Mouse (Mus musculus): ENCODE measurements around the gene Triap1.
"Not testable (repeated sequence)": the region's sequence is repeated elsewhere in the genome, so short reads cannot be mapped to it uniquely, and the experiment has no call there.

Triap1 gene

GRCm38 (mm10) chr5:115340577-115341313 is at the start of gene Triap1, which contains the start of gene Gatc:
Gene Triap1 (plus strand): TSS chr5:115341225.
Gene Gatc (minus strand): TSS chr5:115341178.
- no peak for DNase-seq (ENCODE audit: extremely low spot score, low read depth, low spot score)

GRCm38 (mm10) chr5:115294173-115294572 is 46.9 kb upstream of the Triap1 start:
- DNase-seq (ENCODE audit: extremely low spot score, low read depth, low spot score): no peak

GRCm38 (mm10) chr5:115296347-115296746 is 44.7 kb upstream of the Triap1 start:
- DNase-seq (ENCODE audit: extremely low spot score, low read depth, low spot score): no peak

- DNase-seq (ENCODE audit: extremely low spot score, low read depth, low spot score): no peak
Measured at GRCm38 (mm10) chr5:115300035-115300744, 40.8 kb upstream of the Triap1 start.

- peak; percentile 98 for DNase-seq (ENCODE audit: extremely low spot score, low read depth, low spot score)
Measured at GRCm38 (mm10) chr5:115300792-115301614, 40.0 kb upstream of the Triap1 start, which contains the start of gene Dynll1. Gene Dynll1 (minus strand): TSS chr5:115300999.

- DNase-seq (ENCODE audit: extremely low spot score, low read depth, low spot score): no peak
Measured at GRCm38 (mm10) chr5:115301615-115302014, 39.4 kb upstream of the Triap1 start.

- DNase-seq (ENCODE audit: extremely low spot score, low read depth, low spot score): not testable (repeated sequence)
Measured at GRCm38 (mm10) chr5:115302190-115302589, 38.8 kb upstream of the Triap1 start.

- DNase-seq (ENCODE audit: extremely low spot score, low read depth, low spot score): no peak
Measured at GRCm38 (mm10) chr5:115312354-115312753, 28.7 kb upstream of the Triap1 start.

- no peak for DNase-seq (ENCODE audit: extremely low spot score, low read depth, low spot score)
Measured at GRCm38 (mm10) chr5:115312816-115313667, 28.0 kb upstream of the Triap1 start.

- DNase-seq (ENCODE audit: extremely low spot score, low read depth, low spot score): no peak
Measured at GRCm38 (mm10) chr5:115313668-115313943, 27.4 kb upstream of the Triap1 start.

- DNase-seq (ENCODE audit: extremely low spot score, low read depth, low spot score): no peak
Measured at GRCm38 (mm10) chr5:115316968-115317644, 23.9 kb upstream of the Triap1 start.

GRCm38 (mm10) chr5:115317645-115318328 is 23.2 kb upstream of the Triap1 start:
- no peak for DNase-seq (ENCODE audit: extremely low spot score, low read depth, low spot score)

GRCm38 (mm10) chr5:115319004-115319940 is 21.8 kb upstream of the Triap1 start:
- no peak for DNase-seq (ENCODE audit: extremely low spot score, low read depth, low spot score)

GRCm38 (mm10) chr5:115326256-115326831 is 14.7 kb upstream of the Triap1 start:
- DNase-seq (ENCODE audit: extremely low spot score, low read depth, low spot score): no peak

GRCm38 (mm10) chr5:115326875-115327609 is 14.0 kb upstream of the Triap1 start, which contains the start of gene Srsf9:
Gene Srsf9 (plus strand): TSS chr5:115327177.
- no peak for DNase-seq (ENCODE audit: extremely low spot score, low read depth, low spot score)

- DNase-seq (ENCODE audit: extremely low spot score, low read depth, low spot score): no peak
Measured at GRCm38 (mm10) chr5:115327610-115328548, 13.1 kb upstream of the Triap1 start.
